Mouse (Mus musculus) neural tube, embryonic 12.5 days (tissue): ENCODE measurements around the gene Asb1. TPM values are rescaled to one million over a fixed set of nuclear protein-coding genes. Genes with fewer than 3 reads are reported as not detected.

Experiments
- ATAC-seq: fragments of 200-750 bp; cut with Nextera tagmentation; 2 replicates; pipeline ENCODE4 v1.8.0; 2017; ENCODE audit warnings: low read depth, mild to moderate bottlenecking, moderate TSS enrichment, moderate library complexity; ENCODE audit not compliant: low FRiP score
- H3K27ac ChIP-seq: fragments of 300-500 bp; sonication (generic); 2 replicates; pipeline ENCODE4 v1.5.1; 2016
- H3K27me3 ChIP-seq: fragments of 300-500 bp; sonication (generic); replicated peaks from 2 replicates; pipeline ENCODE4 v1.6.1; 2016; ENCODE audit warnings: mild to moderate bottlenecking
- H3K36me3 ChIP-seq: fragments of 300-500 bp; sonication (generic); 2 replicates; pipeline ENCODE4 v1.6.1; 2016; ENCODE audit warnings: mild to moderate bottlenecking
- H3K4me1 ChIP-seq: fragments of 300-500 bp; sonication (generic); 2 replicates; pipeline ENCODE4 v1.6.1; 2016
- H3K4me2 ChIP-seq: fragments of 300-500 bp; sonication (generic); replicated peaks from 2 replicates; pipeline ENCODE4 v1.6.1; 2016; ENCODE audit warnings: mild to moderate bottlenecking
- H3K4me3 ChIP-seq: fragments of 300-500 bp; sonication (generic); 2 replicates; pipeline ENCODE4 v1.5.1; 2016
- H3K9ac ChIP-seq: fragments of 300-500 bp; sonication (generic); 2 replicates; pipeline ENCODE4 v1.6.1; 2016; ENCODE audit warnings: mild to moderate bottlenecking
- H3K9me3 ChIP-seq: fragments of 300-500 bp; sonication (generic); 2 replicates; pipeline ENCODE4 v1.6.1; 2016; ENCODE audit warnings: mild to moderate bottlenecking
- WGBS: fragments of 180-500 bp; shearing (Covaris S2); methylation state at CpG from one replicate; pipeline ENCODE4 v1.1.7; 2016; 5-methylcytosine and 5-hydroxymethylcytosine counted together
- polyA plus RNA-seq: library from polyadenylated mRNA; unstranded; fragments of >200 nt; fragmentation: Nextera tagmentation; extraction: Ambion mirVana; gene quantifications from 2 replicates; pipeline ENCODE4 v1.2.1, GENCODE M21; 2016

The Asb1 gene
- polyA plus RNA-seq, 1 experiment from 2014 or later, result 20.7 TPM

DNA sequence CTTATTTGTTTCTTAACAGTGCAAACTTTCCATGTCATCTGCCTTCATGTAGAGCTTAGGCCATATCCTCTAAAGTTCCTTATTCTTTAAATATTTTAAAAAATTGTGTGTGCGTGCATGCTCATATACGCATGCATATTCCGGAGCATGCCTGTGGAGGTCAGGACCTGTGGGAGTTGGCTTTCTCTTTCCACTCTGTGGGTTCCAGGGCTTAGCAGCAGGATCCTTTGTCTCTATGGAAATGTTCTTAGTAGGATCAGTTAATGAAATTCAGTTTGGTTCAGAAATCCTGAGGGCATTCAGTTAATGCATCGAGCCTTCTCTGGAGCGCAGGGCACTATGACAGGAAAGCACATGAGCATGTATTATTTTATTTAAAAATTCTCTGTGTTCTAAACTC, 7.2 kb downstream of the Asb1 start:
- 44% methylated on average over 5 of the region's 5 CpGs for WGBS
- Histone ChIP-seq H3K27me3 (no peaks in the 10 kb centered on the region), H3K27ac (no peak overlapping the region), H3K4me1 (no peaks in the 10 kb centered on the region), H3K4me3 (no peak overlapping the region), H3K36me3 (peaks cover 41% of the 10 kb centered on the region), H3K9me3 (no peaks in the 10 kb centered on the region), H3K4me2 (no peak overlapping the region), H3K9ac (no peak overlapping the region)
- no peak for ATAC-seq

DNA sequence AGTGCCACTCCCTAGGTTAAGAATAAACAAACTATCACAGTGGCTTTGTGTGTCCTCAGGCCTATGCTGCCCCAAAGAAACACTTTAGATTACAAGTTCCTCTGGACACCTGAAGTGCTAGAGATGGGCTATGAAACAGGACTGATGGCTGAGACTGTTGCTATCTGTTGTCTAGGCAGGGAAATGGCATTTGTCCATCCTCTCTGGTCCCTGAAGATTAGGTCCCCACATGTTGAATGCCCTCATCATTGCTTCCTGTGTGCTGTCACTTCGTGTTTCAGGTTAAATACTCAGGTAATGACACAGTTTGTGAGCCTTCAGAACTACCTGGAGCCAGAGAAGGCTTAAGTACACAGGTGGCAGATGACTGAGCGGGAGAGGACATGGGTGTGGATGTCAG, 8.7 kb downstream of the Asb1 start:
- H3K9me3 ChIP-seq, result no peaks in the 10 kb centered on the region
- H3K27ac ChIP-seq, result no peak overlapping the region
- H3K27me3 ChIP-seq, result no peaks in the 10 kb centered on the region
- H3K4me3 ChIP-seq, result no peak overlapping the region
- ATAC-seq, result no peak
- H3K4me2 ChIP-seq, result no peak overlapping the region
- 80% methylated on average over 2 of the region's 2 CpGs for whole genome bisulfite sequencing
- H3K9ac ChIP-seq, result no peak overlapping the region
- no peaks in the 10 kb centered on the region for H3K4me1 ChIP-seq
- H3K36me3 ChIP-seq, result peaks cover 41% of the 10 kb centered on the region

DNA sequence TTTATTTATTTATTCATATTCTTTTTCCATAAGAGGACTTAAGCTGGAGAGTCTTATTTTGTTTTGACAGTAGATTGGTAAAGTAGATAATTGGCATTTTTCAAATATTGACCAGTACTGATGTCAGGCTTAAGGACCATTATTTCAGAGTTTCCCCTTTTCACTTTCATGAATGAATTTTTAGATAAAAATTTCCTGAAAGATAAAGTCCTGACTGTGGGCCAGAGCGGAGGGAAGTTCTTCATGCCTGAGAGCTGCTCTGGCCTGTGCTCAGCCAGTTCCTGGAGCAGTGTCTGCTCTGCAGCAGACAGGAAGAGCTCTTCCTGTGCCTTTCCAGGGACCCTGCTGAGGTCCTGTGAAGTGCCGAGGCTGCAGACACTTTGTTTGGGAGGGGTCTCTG, 16.8 kb downstream of the Asb1 start:
- 61% methylated on average over 2 of the region's 2 CpGs for WGBS
- ATAC-seq, result no peak
- H3K9me3 ChIP-seq, result no peaks in the 10 kb centered on the region
- peaks cover 38% of the 10 kb centered on the region for H3K36me3 ChIP-seq
- H3K27me3 ChIP-seq, result no peaks in the 10 kb centered on the region
- no peak overlapping the region for H3K4me2 ChIP-seq
- H3K9ac ChIP-seq, result no peak overlapping the region
- H3K27ac ChIP-seq, result no peak overlapping the region
- no peaks in the 10 kb centered on the region for H3K4me1 ChIP-seq
- H3K4me3 ChIP-seq, result no peak overlapping the region

DNA sequence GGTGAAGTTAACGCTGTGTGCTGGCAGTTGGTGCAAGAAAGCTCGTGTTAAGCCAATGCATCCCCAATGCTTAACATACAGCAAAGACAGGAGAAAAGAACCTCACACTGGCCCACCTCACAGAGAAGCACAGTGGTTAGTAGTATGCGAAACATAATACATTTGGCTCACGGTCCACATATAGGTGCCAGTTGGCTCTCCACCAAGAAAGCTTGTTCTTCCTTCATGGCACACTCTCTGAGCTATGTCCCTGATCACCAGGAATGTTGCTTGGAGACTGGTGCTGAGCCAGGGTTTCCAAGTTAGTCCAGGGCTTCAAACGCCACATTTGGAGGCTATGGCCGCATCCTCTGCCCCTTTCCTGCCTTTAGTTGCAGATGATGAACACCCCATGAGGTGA, 20.9 kb downstream of the Asb1 start:
- H3K9ac ChIP-seq, result no peak overlapping the region
- 84% methylated on average over 6 of the region's 6 CpGs for WGBS
- no peaks in the 10 kb centered on the region for H3K27me3 ChIP-seq
- H3K4me1 ChIP-seq, result no peaks in the 10 kb centered on the region
- no peak overlapping the region for H3K27ac ChIP-seq
- no peak overlapping the region for H3K4me3 ChIP-seq
- H3K9me3 ChIP-seq, result no peaks in the 10 kb centered on the region
- ATAC-seq, result no peak
- peaks cover 14% of the 10 kb centered on the region for H3K36me3 ChIP-seq
- no peak overlapping the region for H3K4me2 ChIP-seq

DNA sequence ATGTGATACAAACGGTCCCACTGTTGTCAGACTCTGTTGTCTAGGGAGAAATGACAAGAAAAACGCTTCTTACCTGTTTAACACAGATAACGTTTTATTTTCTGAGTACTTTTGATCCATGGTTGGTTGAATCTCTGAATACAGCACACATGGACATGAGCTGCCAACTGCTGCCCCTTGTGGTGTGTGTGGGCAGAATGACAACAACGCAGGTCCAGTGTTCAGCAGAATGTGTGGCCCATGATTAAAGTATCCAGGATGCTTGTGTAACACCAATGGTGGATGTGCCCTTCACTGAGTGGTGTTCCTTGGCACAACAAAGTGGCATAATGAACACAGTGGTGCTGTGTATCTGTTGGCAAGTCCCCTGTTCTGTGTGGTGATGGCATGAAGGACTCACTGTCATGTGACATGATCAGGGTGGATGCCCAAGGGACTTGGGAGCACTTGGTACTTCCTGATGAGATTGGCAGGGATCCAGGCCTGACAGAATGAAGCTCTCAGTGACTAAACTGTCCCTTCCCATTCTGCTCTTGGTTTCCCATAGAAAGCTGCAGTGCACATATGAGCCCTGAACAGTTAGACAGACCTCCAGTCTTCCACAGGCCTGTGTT, 22.7 kb downstream of the Asb1 start:
- no peak for ATAC-seq
- H3K9me3 ChIP-seq, result no peaks in the 10 kb centered on the region
- 87% methylated on average over 4 of the region's 4 CpGs for WGBS
- H3K9ac ChIP-seq, result no peak overlapping the region
- no peak overlapping the region for H3K4me3 ChIP-seq
- H3K4me2 ChIP-seq, result no peak overlapping the region
- H3K27ac ChIP-seq, result no peak overlapping the region
- H3K27me3 ChIP-seq, result no peaks in the 10 kb centered on the region
- H3K36me3 ChIP-seq, result peaks cover 7% of the 10 kb centered on the region; the same call in 1 of the 2 replicates
- H3K4me1 ChIP-seq, result no peaks in the 10 kb centered on the region

DNA sequence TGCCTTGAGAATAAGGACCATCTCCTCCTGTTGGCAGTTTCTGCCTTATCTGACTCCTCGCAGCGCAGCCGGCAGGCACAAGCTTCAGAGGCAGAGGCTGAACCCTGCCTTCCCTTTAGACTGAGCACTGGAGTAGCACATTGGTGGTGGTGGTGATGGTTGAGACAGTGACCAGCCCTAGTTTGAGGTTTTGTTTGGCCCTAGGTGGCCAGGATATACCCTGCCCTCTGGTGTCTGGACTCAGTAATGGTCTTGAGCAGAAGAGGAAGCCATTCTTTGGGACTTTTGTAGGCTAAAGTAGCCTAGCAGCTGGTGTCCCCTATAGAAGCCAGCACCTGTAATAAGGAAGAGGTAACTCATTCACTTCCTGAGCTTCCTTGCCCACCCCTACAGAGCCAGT, 23.7 kb downstream of the Asb1 start:
- no peak for ATAC-seq
- no peak overlapping the region for H3K4me3 ChIP-seq
- H3K4me2 ChIP-seq, result no peak overlapping the region
- 67% methylated on average over 3 of the region's 3 CpGs for WGBS
- 0 out of 2 replicates have a peak, but pooled peaks cover 5% of the 10 kb centered on the region for H3K36me3 ChIP-seq
- H3K9me3 ChIP-seq, result no peaks in the 10 kb centered on the region
- no peak overlapping the region for H3K27ac ChIP-seq
- no peaks in the 10 kb centered on the region for H3K4me1 ChIP-seq
- H3K27me3 ChIP-seq, result no peaks in the 10 kb centered on the region
- H3K9ac ChIP-seq, result no peak overlapping the region

DNA sequence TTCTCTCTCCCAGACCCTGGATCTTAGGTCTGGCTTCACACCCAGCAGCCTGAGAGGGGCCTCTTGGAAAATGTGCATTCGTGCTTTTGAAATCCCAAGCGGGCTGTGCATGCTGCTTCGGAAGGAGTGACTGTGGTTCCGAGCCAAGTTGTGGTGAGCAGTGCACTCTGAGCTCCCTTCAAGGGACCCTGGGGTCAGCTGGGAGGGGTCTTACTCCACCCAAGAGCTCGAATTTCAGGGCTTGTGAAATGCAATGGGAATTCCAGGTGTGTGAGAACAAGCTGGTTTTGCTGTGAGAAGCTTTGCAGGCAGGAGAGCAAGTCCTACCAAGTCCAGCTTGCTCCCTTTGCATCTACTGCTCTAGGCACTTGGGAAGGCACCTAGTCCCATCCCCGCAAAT, 24.3 kb downstream of the Asb1 start:
- no peak overlapping the region for H3K4me2 ChIP-seq
- H3K9ac ChIP-seq, result no peak overlapping the region
- no peaks in the 10 kb centered on the region for H3K27me3 ChIP-seq
- 71% methylated on average over 6 of the region's 6 CpGs for WGBS
- H3K27ac ChIP-seq, result no peak overlapping the region
- no peak for ATAC-seq
- H3K36me3 ChIP-seq, result 0 out of 2 replicates have a peak, but pooled peaks cover 5% of the 10 kb centered on the region
- no peaks in the 10 kb centered on the region for H3K4me1 ChIP-seq
- no peaks in the 10 kb centered on the region for H3K9me3 ChIP-seq
- H3K4me3 ChIP-seq, result no peak overlapping the region

DNA sequence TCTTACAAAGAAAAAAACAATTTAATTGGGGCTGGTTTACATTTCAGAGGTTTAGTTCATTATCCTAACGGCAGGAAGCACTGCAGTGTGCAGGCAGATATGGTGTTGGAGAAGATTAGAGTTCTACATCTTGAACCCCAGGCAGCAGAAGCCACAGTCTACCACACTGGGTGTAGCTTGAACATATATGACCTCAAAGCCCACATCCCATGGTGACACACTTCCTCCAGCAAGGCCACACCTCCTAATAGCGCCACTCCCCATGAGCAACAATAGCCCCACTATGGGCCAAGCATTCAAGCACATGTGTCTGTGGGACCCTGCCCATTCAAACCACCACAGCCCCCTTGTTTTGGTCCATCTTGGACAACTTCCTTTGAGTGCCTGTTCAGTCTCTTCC, 26.9 kb downstream of the Asb1 start:
- no peak overlapping the region for H3K4me3 ChIP-seq
- 86% methylated on average over 2 of the region's 2 CpGs for WGBS

DNA sequence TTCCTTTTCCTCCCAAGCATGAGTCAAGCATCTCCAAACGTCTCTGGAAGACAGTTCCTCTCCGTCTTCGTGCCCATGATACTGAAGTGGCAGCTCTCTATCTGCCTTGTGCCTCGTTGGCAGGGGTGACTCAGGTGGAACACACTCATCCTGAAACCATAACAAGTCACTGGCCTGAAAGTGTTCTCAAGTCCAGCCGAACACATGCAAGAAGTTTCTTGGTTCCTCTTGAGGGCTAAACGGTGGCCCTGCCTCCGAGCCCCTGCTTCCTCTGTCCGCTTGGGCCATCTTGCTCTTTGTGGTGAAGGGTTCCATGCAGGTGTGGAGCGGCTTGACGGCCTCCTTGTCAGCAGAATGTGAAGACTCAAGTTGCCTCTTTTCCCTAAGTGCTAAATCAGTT, 32.1 kb downstream of the Asb1 start:
- Histone ChIP-seq H3K4me1 (no peaks in the 10 kb centered on the region), H3K36me3 (no peaks in the 10 kb centered on the region), H3K9ac (no peak overlapping the region), H3K27ac (no peak overlapping the region), H3K4me2 (no peak overlapping the region), H3K4me3 (no peak overlapping the region), H3K9me3 (no peaks in the 10 kb centered on the region), H3K27me3 (no peaks in the 10 kb centered on the region)
- WGBS, result 87% methylated on average over 10 of the region's 10 CpGs
- ATAC-seq, result no peak

More for the DNA sequence above, 26.9 kb downstream of the Asb1 start:
- H3K4me1 ChIP-seq, result no peaks in the 10 kb centered on the region
- H3K27me3 ChIP-seq, result no peaks in the 10 kb centered on the region
- H3K9me3 ChIP-seq, result no peaks in the 10 kb centered on the region
- no peak overlapping the region for H3K4me2 ChIP-seq
- H3K27ac ChIP-seq, result no peak overlapping the region
- H3K9ac ChIP-seq, result no peak overlapping the region
- H3K36me3 ChIP-seq, result no peaks in the 10 kb centered on the region
- no peak for ATAC-seq

DNA sequence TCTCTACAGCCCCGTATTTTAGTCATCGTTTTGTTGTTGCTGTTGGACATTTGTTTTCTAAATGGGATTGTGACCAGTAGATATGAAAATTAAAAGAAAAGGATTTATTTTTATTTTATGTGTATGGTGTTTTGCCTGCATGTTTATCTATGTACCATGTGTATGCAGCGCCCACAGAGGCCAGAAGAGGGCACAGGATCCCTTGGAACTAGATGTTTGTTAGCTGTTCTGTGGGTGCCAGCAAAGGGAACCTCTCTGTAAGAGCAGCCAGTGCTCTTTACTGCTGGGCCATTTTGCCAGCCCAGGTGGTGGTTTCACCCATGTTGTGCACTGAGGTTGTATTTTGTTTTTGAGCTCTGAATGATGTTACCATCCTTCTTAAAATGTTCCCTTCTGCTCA, 33.9 kb downstream of the Asb1 start:
- Histone ChIP-seq H3K36me3 (no peaks in the 10 kb centered on the region), H3K27ac (no peak overlapping the region), H3K4me3 (no peak overlapping the region), H3K4me1 (no peaks in the 10 kb centered on the region), H3K9me3 (no peaks in the 10 kb centered on the region), H3K27me3 (no peaks in the 10 kb centered on the region), H3K4me2 (no peak overlapping the region), H3K9ac (no peak overlapping the region)
- no peak for ATAC-seq
- 72% methylated on average over 3 of the region's 3 CpGs for WGBS

DNA sequence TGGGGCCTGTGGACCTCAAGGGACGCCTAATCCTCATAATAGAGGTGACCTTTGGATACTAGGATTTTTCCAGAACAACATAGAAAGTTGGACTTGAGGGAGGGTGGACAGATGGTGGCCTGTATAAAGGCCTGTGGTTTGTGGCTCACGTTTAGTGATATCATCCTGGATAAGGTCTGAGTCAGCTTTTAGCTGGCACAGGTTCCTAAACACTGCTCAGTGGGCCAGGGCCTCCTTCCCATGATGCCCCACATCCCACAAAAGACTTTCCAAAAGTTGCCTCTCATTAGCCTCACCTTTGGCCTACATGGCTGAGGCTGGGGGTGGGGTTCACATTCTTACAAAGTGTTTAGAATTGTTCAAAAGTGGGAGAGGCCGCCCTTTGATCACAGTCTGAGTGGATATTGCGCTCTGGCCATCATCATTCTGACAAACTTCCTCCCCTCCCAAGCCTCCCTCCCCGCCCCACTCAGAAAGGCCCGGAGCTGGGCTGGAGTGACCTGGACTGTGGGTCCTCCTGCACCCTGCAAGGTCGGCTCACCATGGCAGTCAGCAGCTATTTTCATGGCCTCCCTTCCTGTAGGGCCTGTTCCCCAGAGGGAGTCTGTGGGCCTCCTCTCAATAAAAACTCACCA, 37.7 kb downstream of the Asb1 start:
- 78% methylated on average over 7 of the region's 7 CpGs for WGBS
- Histone ChIP-seq H3K4me3 (no peak overlapping the region), H3K9me3 (no peaks in the 10 kb centered on the region), H3K4me2 (no peak overlapping the region), H3K4me1 (no peaks in the 10 kb centered on the region), H3K36me3 (no peaks in the 10 kb centered on the region), H3K9ac (no peak overlapping the region), H3K27me3 (no peaks in the 10 kb centered on the region), H3K27ac (no peak overlapping the region)
- no peak for ATAC-seq

DNA sequence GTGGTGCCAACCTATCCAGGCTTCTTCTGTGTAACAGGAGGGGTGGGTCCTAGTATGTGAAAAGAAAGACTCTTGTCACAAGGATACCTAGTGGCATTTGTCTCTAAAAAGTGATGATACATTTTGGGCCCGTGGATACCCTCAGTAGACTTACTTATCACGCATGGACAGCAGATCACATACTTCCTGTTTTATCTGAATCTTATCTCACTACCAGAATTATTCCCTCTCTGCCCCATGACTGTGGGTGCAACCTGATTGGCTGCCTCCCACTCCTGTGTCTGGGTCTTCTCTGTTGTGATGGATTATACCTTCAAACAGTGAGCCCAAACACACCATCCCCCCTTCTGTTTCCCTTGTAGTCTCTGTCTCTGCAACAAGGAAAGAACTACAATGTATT, 40.2 kb downstream of the Asb1 start:
- H3K4me1 ChIP-seq, result no peaks in the 10 kb centered on the region; the same call in 1 of the 2 replicates
- WGBS, result 94% methylated on average over 2 of the region's 2 CpGs
- no peak overlapping the region for H3K4me3 ChIP-seq
- no peak overlapping the region for H3K9ac ChIP-seq
- no peak for ATAC-seq
- H3K27ac ChIP-seq, result no peak overlapping the region
- no peaks in the 10 kb centered on the region for H3K27me3 ChIP-seq
- no peaks in the 10 kb centered on the region for H3K36me3 ChIP-seq
- no peaks in the 10 kb centered on the region for H3K9me3 ChIP-seq
- no peak overlapping the region for H3K4me2 ChIP-seq

DNA sequence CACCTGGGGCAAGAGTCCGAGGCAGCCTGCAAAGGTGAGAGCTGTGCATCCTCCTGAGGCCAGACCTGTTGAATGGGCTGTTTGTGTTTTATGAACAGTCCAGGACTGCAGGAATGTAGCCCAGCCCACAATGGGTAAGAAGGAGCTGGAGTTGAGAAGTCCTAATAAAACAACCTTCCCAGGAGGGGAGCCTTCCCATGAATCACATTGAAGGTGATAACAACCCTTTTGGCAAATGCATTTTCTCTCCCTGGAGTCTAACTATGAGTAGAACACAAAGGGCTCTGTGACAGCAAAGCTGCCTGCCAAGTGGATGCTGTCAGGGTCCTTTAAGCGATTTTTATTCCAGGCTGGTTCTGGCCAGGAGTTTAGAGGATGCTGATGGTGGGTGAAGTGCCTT, 40.9 kb downstream of the Asb1 start:
- ATAC-seq, result no peak
- Histone ChIP-seq H3K27me3 (no peaks in the 10 kb centered on the region), H3K9me3 (no peaks in the 10 kb centered on the region), H3K4me1 (no peaks in the 10 kb centered on the region; the same call in 1 of the 2 replicates), H3K36me3 (no peaks in the 10 kb centered on the region), H3K9ac (no peak overlapping the region), H3K4me3 (no peak overlapping the region), H3K4me2 (no peak overlapping the region), H3K27ac (no peak overlapping the region)
- WGBS, result 86% methylated on average over 2 of the region's 2 CpGs
